Mouse (Mus musculus) naive thymus-derived CD4-positive, alpha-beta T cell, adult 2 months (primary cell): ENCODE measurements around the gene Zfyve28.
A peak's percentile ranks its signal among the peaks of the same experiment; 100 is the strongest.

ENCODE experiments used
- DNase-seq: peaks from one replicate; pipeline ENCODE4 v3.0.0-alpha.2; 2011; ENCODE audit warnings: low read depth

Gene Zfyve28

DNA sequence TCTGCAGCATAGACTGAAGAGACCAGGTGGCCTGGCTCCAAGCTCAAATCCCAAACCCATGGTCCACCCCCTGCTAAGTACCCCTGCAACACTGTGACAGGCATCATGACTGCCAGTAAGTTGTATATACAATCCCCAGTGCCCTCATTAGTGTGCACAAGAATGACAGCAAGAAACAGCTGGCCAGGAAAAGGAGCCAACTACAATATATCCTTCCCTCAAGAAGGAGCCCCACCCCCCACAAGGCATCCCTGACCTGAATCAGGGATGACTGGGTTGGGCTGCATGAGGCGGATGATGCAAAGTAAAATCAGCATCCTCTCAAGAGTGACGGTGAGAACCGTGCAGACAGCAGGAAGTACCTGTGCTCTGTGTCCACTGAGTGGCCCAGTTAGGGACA, 38.2 kb downstream of the Zfyve28 start:
- no peak for DNase-seq

DNA sequence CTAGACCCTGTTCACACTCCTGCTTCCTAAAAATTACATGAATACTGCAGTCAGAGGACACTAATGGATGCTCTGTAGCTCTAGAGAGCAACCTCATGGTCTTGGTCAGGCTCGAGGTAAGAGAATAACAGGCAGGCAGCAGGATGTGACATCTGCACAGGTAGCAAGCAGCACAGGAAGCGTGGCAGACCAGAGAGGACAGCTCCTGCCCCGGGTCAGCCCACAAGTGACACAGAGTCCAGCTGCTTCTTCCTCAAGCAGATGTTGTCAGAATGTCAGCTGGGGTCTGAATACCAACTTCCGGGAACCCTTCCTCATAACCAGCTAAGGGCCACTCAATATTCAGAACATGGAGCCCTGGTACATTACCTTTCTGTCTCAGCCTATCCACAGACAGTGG, 39.1 kb downstream of the Zfyve28 start:
- DNase-seq = peak; percentile 20

DNA sequence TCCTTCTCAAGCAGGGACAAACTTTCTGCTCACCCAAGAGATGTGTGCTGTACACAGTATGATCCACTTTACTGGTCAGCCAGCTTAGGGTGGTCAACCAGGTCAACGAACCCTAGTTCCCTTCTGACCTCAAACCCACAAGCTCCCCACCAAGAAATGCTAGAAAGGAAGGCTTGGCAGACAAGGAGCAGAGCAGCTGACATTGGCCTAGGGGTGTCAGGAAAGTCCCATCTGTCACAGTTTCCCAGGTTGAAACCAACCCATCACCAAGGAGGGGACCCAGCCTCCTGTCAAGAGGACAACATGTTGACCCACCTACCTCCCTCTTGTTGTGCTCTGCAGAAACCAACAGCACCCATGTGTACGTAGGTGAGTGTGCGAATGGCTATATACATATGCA, 41.8 kb downstream of the Zfyve28 start:
- no peak for DNase-seq

DNA sequence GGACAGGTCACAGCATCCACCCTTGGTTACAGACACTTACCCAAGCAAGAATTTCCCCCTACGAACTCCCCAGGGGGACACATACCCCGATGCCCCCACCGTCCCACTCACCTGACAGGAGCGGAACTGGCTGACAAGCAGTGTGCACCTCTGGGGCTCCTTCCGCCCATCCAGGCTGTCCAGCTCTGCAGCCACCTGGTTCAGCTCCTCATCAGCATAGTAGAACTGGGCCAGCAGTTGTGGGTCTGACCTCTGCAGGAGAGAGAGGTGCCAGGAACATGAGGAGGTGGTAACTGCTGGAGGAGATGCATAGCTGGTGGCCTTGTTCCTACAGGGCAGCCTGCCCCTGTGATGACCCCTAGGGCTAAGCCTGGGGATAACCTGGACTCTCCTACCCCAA, 45.2 kb downstream of the Zfyve28 start:
- DNase-seq = no peak

DNA sequence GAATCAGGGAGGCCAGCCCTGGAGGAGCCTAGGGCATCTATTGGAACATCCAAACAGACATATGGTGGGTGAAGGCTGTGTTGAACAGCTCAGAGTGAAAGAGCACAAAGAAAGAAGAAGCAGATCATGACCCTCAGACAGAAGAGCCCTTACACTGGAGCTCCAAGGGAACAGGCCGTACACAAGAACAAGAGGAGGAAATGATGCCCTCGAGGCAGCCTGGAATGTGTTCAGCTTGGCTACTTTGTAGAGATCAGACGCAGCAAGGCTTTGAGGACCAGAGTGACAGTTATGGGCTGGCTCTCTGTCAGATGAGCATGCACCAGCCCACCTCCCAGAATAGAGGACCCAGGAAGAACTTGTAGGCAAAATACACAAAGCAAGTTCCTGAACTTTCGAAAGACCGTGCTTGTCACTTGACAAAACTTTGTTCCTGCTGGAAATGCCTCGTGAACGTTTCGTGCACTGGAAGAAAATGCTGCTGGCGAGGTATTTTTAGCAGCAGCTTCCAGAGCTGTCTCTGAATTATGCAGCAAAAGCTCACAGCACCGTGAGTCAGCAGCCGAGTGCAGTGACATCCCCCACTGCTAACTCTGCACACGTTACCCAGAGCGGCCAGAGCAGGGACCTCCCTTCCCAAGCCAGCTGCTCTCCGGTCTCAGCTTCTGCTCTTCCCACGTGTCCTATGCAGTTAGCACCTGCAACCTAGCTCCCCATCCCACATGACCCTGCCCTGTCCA, 45.9 kb downstream of the Zfyve28 start:
- DNase-seq = no peak

DNA sequence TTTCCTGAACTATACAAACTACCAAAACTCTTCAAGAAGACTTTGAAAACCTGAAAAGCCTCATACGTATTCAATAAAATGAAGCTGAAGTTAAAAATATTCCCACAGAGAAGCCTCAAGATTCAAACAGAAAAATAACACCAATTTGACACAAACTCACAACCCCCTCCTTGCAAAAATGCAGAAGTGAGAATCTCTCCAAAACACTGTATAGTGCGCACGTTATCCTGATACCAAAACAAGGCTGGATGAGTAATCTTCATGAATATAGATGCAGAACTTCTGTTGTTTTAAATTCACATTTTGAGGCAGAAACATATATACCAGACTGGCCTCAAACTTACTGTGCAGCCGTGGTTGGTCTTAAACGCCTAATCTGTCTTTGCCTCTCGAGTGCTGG, 49.8 kb downstream of the Zfyve28 start:
- DNase-seq = no peak

DNA sequence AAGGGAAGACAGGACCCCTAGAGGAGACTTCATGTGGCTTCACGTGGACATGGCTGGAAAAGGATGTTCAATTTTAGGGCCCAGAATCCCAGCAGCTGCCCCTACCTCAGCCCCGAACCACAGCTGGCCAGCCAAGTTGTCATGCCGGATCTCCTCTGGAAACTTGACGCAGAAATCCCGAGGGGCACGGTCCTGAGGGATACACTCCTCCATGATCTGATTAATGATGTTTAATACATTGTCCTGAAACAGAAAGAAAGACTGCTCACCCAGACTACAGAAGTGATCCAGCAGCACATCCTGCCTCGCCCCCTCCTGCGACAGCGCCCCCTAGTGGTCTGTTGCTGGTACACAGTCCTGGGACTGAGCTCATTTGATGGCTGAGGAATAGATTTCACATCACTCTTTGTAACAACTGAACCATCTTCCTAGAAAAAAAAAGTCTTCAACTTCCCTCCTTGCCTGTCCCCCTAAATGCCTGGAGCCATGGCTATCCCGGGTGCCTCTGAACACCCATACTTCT, 52.3 kb downstream of the Zfyve28 start:
- DNase-seq = peak; percentile 87

DNA sequence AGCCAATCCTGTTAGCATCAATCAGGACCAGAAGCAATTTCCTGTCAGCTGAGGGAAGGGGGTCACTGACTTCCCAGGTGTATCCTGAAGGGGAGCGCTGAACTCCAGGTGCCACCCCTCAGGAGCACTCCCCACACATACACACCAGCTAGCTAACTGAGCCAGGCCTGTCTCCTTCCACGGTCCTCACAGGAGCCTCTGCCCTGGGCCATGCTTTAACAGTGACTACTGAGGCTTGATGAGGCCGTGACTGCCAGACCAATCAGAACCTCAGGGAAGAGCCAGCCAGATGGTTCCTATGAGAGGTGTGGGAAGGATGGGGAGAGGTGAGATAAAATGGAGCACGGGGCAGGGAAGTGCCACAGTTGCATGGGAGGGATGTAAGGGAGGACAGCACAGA, 53.2 kb downstream of the Zfyve28 start:
- DNase-seq = no peak

DNA sequence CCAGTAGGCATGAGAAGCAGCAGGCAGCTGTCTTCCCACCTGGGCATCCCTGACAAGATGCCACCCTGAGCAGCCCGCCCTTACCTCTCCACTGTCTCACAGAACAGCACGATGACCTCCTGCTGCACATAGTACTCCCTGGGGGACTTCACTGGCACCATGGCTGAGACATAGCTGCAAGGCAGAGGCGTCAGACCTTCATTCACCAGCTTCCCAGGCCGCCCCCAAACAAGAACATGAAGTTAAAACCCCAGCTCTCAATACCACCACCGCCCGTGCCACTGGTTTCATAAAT, 55.1 kb downstream of the Zfyve28 start:
- DNase-seq = no peak

DNA sequence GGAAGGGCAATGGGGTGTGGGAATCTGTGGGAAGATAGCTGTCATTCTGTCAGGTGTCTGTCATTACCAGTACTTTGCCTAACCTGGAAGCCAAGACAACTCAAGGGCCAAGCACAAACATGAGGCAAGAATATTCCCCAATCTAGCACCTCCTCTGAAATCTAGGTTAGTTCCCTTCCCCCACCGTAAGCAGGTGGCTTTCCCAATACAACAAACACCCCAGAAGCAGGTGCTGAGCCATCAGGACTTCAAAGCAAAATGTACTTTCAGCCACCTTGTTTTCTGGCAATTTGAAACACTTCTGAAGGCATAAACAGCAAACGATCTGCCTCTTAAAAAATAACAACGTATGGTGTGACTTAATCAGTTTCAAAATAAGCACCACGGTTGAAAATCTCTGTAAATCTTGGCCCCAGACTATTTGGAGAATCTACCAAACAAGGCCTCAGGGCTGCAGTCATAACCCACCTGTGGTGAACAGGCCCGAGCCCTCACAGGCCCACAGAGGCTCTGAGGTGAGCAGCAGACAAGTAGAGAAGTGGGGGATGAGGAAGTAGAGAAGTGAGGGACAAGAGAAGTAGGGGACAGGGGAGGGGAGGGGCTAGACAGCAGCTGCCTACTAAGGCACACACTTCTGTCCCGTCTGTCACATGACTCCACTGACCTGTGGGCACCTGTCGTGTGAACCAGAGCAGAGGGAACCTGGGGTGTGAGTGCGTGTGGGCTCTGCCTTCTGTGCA, 55.6 kb downstream of the Zfyve28 start:
- DNase-seq = peak; percentile 40

DNA sequence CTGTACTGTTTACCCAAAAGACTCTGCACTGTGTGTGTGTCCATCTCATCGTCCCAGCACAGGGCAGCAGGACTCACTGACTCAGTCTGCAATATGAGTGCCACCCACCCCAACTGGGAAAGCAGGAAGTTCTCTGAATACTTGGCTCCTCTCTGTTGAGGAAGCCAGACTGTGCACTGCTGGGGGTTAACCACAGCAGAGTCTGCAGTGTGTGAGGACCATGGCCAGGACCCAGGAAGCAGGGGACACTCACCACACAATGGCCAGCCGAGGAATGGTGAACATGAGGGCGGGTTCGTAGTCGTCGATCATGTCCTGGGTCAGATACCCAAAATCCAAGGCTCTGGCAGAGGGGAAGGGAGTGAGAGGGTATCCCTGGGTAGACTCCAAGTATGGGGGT, 56.3 kb downstream of the Zfyve28 start:
- DNase-seq = peak; percentile 35

DNA sequence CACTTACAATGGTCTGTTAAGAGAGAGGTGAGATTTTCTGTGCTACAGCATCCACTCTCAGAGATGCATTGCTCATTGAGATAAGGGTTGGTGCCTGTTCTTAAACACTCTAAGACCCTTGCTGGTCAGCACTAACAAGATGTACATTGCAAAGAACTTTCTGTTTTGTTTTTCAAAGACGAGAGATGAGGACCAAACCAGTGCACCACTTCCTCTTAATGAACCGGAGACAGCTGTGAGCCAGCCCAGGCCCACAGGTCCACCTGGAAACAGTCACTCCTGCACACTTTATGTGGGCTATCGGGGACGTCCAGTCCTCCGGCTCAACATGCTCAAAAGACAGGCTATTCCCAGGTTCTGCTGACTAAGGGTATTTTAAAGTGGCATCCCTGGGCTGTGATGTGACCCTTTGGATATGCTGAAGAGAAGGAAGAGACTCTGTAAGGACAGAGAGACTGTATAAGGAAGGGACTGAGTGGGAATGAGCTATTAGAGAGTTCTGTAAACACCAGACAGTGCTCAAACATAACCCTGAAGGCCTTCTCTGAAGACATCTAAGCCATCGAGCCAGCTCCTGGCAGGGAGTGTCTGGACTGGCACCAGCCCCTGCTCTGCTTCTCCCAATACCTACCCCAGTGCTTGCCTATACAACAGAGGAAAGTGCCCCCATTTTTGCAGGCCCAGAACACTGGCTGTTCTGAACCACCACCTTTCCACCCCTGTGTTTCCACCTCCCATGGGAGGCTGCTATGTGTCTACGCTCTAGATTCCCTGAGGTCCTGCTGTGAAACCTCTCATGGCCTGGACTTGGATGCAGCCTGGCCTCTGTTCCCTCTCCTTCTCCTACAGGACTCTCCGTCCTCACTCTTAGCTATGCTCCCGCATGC, 57.4 kb downstream of the Zfyve28 start:
- peak; percentile 35 for DNase-seq

DNA sequence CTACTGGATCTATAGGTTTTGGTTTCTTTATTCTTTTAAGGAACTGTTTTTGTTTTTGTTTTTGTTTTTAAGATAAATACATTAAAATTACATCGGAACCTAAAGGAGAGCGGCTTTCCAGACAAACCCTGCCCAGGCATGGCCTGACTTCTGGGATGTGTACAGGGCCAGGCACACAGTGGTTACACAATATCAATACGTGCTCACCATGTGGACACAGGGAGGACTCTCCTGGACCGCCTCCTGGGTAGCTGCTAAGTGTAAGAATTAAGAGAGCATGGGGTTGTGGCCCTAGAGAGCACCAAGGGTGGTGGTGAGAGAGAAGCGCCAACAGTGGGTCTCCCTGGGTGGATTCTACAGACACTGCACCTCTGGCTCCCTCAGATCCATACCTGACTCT, 58.7 kb downstream of the Zfyve28 start:
- DNase-seq = no peak

DNA sequence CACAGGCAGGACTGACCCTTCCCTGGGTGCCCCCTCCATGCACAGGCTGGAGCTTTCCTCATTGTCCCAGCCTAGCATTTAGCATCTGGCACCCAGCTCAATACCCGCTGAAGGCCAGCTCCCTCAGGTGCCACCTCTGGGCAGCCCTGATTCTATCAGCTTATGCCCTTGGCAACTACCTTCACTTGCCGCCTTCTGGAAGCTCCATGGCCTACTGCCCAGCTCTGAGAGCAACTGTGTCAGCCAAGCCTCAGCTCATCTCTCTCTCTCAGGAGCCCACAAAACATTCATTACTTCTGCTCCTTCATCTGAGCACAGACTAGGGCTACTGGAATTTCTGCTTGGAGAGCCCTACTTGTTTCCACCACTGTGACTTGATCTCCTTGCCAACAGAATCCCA, 62.7 kb downstream of the Zfyve28 start:
- no peak for DNase-seq

DNA sequence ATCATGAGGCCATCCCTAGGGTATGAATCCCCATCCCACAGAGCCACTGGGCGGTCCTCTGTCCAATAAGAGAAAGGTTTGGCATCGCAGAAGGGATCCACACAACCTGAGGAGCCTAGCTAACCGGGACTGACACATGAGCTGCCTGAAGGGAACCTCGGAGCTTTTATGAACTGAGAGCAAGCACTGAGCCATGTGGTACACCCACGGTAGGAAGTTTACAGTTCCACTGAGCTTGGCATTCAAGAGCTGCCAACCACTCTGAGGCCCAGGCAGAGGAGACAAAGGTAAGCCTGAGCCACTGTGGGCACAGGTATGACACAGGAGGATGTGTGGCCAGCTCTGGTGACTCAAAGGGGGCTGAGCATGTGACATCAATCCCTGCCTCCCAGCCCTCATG, 63.7 kb downstream of the Zfyve28 start:
- no peak for DNase-seq

DNA sequence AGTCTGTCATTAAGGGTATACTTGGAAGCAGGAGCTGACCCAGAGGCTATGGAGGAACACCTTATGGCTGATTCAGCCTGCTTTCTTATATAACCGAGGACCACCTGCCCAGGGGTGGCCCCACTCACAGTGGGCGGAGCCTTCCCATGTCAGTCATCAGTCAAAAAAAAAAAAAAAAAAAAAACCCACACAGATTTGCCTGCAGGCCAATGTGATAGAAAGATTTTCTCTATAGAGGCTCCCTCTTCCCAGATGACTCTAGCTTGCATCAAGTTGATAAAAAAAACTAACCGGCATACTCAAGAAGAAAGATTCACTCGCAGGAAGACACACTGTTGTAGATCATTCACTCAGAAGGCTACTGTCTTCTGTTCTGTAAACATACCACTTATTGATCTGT, 68.2 kb downstream of the Zfyve28 start:
- DNase-seq = no peak

DNA sequence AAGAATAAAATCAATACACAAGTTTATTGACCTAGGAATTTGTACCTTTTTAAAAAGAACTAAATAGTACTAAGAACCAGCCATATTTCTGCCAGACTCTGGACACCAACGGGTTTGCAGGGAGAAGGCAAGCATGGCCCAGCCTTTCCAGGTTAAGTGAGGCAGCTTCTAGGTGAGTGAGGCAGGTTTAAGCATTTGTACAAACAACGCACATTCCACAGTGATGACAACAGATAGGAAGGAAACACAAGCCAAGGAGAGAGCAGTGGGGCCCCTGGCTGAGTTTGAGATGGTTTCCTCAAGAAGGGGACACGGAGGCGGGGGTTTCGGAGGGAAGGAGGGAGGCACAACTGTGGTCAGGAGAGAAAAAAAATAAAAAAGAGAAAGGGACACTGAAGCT, 69.6 kb downstream of the Zfyve28 start:
- DNase-seq = no peak

DNA sequence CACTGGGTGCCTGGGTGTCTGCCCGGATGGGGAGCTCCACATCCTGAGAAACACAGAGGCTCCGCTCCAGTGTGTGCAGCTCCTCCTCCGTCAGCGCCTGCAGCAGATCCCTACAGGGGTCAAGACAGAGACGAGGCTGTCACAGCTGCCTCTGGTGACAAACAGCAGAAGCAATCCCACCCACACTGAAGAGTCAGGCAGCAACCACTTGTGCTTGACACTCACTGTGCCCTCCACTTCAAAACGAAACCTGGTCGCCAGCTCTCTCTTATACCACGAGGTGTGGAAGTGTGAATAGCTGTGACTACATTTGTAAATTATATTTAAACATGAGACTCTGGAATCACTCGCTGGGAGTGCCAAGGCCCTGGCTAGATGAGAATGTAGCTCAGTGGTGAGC, 70.5 kb downstream of the Zfyve28 start:
- DNase-seq = no peak

DNA sequence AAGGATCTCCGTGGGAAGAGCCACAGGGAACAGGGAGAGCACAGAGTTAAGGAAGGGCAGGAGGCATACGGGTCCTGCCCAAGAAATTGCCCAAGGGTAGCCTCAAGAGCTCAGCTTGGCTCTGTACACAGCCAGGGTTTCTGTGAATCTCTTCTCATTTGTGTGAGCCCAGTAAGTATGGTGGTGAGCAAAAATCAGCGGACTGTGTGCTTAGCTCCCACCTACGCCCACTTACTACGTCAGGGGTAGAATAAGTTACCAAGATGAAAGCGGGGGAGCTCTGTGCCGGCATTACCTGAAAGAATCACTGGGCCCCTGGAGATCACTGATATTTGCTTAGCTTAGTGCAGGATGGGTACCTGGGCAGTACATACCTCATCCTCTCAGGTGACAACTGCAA, 72.2 kb downstream of the Zfyve28 start:
- no peak for DNase-seq

DNA sequence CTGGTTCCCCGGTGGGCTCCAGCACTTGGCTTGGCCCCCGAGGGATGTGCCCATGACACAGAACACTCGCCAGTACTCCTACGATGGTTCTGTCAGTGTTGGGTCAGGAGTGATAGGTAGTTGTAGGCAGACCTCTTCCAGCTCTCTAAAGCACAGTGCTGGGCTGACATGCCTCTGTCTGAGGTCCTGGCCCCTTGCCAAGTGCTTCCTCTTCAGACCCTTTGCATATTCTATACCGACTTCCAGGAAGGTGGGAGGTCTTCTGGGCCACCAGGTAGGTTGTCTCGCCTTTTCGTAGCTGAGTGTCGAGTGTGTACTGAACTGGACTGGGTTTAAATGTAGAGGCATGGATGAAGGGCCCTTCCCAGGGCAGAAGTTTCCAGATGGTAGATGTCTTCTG, 74.6 kb downstream of the Zfyve28 start:
- DNase-seq = no peak

DNA sequence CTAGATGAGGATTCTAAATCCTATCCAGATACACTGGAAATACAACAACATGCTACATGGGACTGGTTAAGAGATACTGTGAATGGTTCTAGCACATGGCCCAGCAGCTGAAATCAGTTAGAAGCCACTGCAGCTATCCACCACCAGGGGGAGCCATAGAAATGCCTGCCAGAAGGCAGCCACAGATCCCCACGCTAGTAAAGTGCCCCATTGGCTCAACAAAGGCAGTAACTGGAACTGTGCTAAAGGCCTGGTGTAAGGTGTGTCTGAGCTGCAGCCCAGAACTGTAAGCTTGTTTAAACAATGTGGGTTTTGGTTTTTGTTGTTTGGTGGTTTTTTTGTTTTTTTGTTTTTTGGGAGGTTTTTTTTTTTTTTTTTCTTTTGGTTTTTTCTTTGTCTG, 78.0 kb downstream of the Zfyve28 start:
- DNase-seq = peak; percentile 91

DNA sequence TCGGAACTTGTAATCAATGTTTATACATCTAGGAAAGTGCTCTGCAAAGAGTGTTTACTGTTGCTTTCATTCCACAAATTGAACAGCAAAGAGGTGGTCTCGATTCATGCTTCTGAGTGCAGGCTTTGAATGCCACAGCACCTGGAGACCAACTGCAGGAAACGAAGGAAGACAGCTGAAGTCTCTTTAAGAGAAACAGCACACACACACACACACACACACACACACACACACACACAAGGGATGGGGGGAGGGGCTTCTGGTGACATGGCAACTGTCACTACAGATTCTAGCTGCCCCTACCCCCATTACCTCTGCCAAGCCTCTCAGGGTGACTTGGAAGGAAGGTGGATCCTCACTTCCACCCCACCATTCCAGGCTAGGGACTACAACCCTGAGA, 80.7 kb downstream of the Zfyve28 start:
- DNase-seq = peak; percentile 67

DNA sequence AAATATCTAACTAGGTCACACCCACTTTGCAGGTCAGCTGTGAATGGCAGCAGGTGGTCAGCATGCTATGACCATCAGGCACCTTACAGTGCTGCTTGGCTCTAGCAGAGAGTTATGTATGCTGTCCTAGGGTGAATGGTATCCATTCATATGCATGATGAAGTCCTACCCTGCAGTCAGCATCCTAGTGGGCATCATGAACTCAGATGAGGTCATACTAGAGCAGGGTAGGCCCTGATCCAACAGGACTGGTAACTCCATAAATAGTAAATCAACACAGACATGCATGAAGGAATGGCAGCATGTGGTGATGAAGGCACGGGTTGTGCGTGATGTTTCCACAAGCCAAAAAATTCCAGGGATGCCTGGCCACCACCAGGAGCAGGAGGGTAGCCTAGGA, 82.5 kb downstream of the Zfyve28 start:
- DNase-seq = no peak
